Mouse (Mus musculus) layer of hippocampus, postnatal 14 days (tissue): Measurements from ENCODE around the gene Polk. TPM values are rescaled to one million over a fixed set of nuclear protein-coding genes. Genes with fewer than 3 reads are reported as not detected.

Experiments
- DNase-seq, 2 experiments: peaks; one replicate each; pipeline ENCODE4 v3.0.0; 2021 to 2022; ENCODE audit warnings: low spot score in 2 of 2, mixed read lengths in 1 of 2
- total RNA-seq, 2 experiments: library from RNA; stranded (reverse); gene quantifications; 2 replicates each; pipeline ENCODE4 v1.2.3; 2021

Gene Polk
- total RNA-seq, 2 experiments from 2014 or later = 10.4 to 11.4 TPM

DNA sequence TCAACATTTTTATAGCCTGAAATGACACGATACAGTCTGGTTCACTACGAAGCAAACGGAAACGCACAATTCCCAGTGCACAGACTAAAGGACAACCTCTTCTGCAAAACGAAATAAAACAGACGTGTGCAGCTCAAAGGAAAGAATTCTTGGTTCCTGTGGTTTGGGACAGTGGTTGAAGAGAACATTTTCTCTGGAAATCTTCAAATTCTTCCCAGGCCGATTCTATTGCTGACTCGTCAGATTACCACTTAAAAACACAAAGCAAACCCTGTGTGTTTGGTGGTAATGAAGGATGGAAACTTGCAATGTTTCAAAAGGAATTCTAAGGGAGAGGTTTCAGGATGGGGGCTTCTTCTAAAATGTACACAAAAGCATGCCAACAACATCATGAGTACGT, 12.3 kb downstream of the Polk start:
- no peak for DNase-seq

DNA sequence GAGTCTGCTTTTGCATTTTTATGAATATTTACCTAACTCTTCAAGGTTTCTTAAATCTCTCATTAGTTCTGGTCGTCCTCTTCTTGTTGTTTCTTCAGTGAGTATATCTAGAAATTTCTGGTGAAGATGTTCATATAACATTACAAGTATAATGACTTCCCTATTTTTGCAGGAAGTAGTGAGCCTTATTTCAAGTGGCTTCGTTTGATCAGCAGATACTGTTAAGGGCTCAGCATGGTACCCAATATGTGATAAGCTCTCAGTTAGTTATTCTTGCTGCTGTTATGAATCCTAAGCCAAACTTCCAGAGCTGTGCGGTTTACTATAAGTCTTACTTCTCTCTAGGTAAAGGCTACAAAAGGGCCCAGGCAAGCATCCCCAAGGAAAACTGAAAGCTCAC, 12.8 kb downstream of the Polk start:
- no peak for DNase-seq

DNA sequence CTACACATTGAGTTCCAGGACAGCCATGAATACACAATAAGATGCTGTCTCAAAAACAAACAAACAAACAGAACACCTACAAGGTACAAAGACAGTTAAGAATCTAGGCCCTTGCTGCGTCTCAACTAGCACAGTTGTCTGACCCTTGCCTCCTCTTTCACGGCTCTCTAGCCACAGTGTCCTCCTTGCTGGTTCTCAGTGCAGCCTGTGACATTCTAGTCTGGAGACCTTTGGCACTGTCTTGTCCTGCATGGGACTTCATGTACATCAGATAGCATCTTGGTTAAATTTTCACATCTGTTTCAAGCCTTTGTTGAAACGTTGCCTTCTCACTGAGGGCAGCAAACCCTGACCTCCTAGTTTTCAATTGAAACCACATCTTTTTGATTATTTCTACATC, 13.6 kb downstream of the Polk start:
- DNase-seq = no peak

DNA sequence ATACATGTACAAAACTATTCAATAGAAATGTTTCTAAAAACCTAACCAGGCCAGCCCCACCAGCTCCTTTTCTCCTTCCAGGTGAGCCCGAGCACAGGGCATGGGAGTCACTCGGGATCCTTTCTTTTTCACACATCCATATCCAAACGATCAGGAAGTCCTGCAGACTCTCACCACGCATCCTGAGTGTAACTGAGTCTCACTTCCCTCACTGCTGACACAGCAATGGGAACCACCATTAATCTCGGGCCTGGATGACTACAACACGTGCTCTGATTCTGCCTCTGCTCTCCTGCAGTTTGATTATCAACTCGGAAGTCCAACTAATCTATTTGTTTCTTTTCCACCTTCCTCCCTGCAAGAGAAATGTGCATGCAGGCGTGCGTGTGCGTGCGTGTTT, 14.5 kb downstream of the Polk start:
- no peak for DNase-seq

DNA sequence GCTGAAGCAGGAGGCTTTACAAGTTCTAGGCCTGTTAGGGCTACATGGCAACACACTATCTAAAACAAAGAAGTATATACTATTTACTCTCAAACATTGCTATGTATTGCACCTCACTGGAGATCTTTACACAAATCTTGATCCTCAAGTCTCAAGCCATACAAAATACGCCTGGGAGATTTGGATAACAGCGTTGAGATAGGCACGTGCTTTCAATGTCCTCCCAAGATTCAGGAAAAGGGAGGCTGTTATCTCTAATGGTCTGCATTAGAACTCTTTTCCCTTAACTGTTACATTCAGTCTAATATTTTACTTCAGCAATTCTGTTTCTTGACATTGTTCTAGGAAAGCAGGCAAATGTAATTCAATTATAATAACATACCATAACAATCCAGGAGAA, 15.4 kb downstream of the Polk start:
- no peak for DNase-seq

DNA sequence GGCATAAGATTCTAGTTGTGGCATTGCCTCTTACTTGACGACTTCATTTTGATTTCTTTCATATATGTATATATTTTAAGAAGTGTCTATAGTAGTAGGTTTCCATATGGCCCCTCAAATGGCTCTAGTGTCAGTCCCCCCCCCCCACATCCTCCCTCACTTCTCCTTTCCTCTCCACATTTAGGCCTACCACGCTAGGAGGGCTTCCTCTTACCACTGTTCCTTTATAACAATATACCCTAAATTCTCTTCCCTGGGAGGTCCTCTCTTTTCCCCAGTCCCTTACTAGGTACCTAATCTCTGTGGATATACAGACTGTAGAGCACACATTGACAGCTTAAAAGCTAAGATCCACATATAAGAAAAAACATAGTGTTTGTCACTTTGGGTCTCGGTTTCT, 21.1 kb downstream of the Polk start:
- DNase-seq = no peak

DNA sequence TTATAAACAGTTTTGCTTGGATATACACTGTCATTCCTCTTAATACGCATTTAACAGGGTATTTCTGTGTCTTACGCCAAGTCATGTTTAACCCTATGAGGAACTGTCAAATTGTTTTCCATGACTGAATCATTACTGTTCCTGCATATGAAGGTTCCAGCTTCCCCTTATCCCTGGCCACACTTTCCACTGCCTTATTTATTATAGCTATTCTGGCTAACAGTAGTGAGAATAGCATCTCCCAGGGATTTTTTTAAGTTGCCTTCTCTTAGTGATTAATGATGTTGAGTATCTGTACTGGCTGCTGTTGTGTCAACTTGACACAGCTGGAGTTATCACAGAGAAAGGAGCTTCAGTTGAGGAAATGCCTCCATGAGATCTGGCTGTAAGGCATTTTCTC, 25.0 kb downstream of the Polk start:
- no peak for DNase-seq

DNA sequence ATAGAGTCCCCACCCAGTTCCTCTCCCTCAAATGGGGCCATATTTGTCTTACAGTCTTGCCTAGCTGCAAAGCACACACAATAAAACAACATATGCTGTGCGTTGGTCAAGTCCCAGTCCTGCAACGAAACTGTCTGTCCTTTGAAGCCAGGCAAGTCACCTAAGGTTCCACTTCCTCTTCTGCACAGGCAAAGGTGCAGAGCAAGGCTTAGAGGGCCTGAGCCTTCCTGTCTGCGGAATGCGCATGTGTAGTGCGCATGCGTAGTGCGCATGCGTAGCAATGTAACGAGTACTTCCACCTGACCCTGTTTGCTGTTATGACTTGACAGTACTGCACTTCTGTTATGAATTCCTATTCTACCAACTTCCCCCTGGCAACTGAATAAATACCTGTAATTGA, 26.1 kb downstream of the Polk start:
- no peak for DNase-seq

DNA sequence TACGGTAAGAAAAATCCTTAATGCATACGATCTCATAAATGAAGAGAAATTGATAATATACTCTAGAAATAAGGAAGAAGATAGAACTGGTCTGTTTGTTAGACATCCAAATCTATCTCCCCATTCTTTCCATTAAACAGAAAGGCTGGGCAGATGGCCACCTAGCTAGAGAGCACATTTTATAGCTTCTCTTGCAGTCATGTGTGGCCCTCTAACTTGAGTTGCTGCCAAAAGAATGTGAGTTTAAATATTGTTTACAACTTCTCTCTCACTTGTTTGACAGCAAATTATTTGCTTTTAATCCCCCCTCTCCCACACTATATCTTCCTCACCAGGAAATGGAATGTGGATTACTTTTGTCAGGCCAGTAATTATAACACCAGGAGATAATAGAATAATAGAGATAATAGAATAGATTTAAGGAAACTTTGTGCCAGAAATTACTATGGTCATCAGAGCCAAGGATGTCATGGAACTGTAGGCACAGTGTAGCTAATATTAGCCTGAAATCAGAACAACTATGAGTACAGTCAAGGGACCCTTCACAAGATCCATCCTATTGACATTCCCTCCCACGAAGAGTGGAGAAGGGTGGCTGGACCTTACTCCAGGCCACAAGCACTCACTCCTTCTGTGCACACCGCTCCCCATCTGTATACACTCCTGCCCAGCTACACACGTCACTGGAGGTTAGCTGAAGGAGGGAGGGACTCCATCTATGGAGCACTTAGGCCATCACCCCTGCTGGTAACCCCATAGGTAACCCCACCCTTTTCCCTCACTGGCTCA, 28.0 kb downstream of the Polk start:
- DNase-seq = no peak

DNA sequence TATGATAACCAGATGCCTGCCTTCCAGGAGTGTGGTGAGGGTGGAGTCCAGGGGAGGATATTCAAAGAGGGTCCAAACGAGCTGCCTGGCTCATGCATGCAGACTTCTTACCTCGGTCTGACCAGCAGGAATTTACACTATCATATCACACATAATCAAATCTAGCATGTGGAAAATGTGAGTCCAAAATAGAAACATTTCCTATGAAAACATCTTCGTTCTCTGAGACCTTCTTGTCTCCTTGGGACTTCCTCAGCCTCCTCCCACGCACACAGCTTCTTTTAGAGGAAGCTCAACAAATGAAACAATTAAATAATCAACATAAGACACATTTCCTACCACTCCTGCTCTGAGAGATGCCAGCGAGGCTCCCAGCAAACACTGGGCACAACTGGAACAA, 30.5 kb downstream of the Polk start:
- DNase-seq = no peak

DNA sequence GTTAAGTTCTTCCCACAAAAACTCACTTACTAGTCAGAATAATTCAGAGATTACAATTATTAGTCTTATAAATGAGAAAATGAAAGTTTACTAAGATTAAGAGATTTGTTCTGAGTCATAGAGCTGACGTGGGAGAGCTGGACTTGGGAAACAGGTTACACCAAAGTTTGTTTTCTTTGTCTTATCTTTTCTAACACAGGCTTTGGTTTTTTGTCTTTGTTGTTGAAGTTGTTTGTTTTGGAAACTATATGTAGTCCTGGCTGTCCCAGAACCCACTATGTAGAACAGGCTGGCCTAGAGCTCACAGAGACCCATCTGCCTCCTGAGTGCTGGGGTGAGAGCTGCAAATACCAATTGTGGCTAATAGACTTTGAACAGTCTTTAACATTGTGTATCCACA, 31.1 kb downstream of the Polk start:
- no peak for DNase-seq

DNA sequence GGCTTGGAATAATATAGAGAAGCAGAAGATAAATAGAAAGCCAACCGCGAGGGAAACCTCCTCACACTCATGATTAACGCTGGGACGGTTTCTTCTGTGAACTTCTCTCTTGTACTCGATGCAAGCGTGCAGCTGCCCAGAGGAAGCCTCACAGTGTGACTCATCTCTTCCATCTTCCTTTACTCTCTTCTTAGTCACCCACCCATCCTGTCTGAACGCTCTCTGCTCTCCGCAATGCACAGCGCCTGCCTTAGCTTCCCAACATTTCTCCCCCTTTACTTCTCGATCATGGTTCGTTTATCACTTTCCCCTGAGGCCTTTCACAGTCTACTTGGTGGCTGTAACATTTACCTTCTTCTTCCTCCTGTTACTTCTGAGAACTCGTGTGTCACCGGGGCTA, 31.7 kb downstream of the Polk start:
- DNase-seq = no peak

DNA sequence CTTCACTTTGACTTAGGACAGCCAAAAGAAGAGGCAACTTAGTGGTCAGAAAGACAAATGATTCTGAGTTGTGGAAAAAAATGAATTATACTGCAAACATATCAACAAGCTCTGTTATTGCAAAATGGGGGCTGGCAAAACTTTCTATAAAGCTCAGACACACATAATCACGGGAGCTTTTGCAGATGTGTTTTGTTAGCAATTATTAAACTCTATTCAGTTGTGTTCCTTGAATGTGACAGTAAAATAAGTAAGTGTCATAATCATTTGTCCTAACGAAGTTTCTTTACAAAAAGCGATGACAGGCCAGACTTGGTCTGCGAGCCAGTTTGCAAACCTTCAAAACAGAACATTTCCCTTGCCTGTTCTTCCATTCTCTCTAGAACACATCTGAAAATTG, 34.8 kb downstream of the Polk start:
- DNase-seq = no peak

DNA sequence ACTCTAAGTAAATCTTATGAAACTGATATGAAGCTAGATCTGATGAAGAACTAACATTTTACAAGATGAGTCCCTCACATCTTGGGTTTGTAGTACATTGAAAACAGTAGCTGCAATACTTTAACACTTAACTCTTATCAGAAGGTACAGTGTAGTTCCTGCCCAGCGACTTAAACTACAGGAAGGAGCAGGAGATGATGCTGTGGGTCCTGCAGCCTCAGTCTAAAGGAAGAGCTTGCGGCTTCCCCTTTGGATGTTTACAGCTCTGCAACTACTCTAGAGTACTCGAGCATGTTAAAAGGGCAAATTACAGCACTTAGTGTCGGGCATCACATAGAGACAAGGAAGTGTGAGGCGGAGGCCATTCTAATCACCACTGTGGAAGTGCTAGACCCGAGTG, 36.1 kb downstream of the Polk start:
- no peak for DNase-seq

DNA sequence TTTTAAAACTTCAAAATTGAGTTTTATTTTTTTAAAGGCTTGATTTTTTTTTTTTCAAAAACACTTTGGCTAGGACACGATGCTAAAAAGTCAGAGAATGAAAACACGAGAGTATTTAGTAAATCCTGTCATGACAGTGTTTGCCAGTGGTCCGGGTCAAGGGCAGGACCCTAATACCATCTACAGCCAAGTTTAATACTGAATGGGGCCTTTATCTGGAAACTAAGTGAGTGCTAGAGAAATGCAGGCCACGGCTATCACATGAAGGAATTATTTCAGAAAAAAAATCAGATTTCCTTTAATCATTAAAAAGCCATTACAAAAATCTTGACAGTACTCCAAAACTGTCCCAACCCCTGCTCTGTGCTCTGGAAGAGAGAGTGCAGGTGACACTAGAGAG, 36.7 kb downstream of the Polk start:
- DNase-seq = no peak

DNA sequence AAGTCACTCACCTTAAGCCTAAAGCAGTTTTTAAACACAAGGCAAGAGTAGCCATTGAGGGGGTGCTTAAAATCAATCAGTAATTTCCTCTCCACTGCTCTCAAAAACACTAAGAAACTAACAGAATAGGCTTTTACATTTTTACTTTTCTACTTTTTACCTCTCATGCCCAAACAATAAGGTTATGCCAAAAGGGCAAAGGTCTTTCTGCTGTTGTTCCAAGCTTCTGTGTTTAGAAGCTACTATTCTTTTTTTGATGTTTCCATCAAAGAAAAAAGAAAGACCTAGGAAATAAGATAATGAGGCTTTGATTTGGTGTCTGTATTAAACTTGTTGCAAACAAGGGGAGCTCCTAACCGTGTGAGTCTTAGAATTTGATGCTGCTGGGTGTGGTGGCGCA, 42.5 kb downstream of the Polk start:
- DNase-seq = no peak

DNA sequence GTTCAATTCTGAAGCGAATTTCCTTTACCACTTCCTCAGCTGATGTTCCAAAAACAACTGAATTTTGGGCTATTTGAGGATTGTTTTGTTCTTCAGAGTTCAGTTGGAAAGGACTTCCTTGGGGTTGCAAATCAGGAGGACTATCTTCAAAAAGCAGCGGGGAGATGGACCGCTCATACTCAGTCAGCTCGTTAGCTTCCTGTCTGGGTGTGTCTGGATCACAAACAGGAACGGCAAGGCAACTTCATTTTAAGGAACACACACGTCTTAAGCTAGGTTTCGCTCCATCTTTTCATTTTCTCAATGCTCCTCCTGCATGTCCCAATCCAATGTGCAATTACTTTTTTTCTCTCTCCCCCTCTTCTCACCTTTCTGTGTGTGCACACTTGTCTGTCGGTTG, 45.7 kb downstream of the Polk start:
- no peak for DNase-seq

DNA sequence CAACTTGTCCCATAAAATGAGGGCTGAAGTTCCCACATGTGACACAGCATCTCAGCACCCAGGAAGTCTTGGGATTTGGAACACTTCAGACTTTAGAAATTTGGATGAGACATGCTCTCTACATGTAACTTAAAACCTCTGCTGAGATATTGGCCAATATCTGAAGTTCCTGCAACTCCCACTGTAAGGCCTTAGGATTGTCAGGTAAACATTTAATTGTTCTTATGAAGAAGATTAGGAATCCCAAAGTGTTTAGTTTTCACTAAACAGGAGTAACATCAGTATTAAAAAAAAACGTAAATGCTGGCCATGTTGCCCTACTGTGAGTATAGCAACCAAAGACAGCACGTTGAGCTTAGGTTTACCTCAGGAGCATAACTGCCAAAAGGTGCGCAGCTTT, 51.9 kb downstream of the Polk start, which contains the start of gene Gm17622:
Gm17622 (plus strand) TSS at position 301 of the 400 bp plus-strand sequence.
- DNase-seq = no peak

DNA sequence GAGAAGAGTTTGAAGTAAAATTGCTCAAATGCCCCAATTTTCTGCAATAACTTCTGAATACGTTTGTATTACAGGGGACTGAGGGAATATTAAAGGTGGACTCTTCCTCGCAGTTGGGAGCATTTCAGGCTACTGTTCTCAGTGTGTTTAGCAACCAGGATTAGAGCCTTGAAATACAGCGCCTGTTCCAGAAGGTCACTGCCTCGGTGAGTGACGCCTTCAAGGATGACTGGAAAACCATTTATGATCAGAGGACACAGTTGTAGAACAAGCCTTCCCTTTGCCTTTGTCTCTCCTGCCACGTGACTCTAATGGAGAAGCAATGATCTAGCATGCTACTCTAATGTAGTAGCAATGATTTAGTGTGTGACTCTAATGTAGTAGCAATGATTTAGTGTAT, 54.4 kb downstream of the Polk start:
- DNase-seq = no peak

DNA sequence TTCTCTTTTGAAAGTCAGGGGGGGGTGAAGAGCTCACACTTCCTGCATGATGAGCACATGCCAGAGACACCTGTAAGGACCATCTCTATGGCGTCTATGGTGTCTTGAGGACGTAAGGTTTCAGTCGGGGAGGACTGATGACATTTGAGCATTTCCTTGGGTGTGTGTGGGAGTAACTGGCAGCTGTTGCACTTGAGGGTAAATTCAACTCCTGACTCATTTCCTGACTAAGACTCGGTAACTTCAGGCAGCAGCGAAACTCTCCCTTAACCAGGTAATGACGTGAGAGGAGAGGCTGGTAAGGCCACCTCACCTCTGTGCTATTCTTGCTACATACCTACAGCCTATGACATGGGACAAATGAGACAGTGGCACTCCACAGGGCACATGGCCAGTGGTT, 55.1 kb downstream of the Polk start:
- DNase-seq = no peak

DNA sequence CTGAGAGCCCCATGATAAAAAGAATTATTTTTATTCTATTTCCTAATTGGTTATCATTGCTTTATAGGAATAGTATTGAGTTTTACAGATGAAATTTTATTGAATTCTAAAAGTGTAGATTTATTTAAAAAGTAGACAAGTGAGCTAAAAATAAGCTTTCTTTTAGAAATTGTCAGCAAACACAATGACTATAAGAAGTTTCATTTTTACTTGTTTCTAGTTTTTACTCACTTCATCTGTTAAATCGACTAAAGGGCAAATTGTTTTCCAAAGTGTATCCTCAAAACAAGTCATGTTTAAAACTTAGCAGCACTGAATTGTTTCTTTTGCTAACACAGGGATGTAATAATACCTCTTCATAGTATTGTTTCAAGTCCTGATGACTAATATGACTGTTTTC, 63.4 kb downstream of the Polk start:
- no peak for DNase-seq

DNA sequence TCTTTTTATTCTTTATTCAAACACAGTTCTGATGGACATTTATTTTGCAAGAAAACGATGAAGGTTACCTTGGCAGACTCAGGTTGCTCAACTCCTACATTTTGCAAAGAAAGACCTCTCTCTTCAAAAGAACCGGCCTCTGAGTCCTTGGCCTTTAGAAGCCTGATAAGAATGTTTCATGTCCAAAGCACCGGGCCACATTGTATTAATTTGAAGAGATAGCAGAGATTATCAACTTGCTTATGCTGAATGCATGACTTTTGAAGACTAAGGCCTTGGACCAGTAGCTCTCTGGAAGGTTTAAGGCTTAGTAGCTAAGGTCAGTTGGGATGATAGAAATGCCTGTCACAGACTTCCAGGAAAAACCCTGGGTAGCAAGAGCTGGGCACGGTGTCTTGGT, 65.2 kb downstream of the Polk start:
- DNase-seq = no peak

DNA sequence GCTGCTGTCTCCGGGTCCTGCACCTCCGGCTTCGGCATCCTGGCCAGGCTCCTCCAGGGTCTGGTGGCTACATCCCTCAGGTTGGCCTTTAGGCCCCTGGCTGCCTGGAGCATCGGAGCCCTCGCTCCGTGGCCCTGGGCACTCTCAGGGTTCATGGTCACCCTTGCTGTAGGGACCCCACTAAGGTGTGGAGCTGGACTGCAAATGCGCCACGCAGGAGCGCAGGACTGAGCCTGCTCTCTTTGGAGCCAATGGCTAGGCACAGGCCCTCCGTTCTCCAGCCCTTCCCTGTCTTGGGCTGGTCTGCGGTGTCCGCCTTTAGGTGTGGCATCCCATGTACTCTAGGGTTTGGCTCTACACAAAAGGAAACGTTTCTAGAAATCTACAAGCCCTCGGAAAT, 71.4 kb downstream of the Polk start, which contains the start of gene Ankdd1b:
Ankdd1b (minus strand) TSS at position 242 of the 400 bp plus-strand sequence.
- no peak for DNase-seq

DNA sequence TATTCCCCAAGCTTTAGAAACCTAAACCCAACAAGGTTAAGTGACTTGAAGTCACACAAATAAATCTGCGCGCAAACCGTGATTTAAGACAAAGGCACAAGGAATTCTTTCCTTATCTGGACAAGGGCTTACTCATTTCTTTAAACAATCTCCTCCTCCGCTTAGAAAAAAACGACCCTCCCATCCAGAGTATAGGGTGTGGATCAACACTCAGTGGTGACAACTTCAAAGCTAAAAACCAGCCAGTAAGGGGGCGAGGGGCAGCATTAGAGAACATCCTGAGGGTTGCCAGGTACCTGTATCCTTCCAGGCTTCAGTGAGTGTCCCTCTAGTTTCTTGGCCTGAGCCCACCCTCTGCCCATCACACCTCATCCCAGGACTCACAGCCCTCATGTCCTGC, 71.8 kb downstream of the Polk start:
- DNase-seq = no peak
